Comparison of ENCODE assay signal across 20 mouse cellular contexts in the genomic region with DNA sequence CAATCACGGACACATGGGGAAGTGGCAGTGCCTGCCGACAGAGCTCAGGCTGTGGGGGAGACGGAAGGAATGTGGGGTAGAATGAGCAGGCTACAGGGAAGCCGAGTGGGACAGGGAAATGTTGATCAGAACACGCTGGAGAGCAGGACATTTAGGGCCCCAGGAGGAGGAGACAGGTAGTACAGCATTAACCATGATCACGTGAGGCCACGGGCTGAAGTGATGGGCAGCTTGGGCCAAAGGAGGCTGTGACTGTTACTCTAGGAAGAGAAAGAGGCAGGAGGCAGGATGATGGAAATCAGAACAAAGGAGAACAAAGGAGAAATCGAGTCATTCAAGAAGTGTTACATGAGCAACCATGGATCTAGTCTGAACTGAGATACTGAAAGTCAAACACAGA.
"Had no signal": no experiment of that assay in that cellular context is flagged by ENCODE, and none has a peak within 500 bp of the region (broad histone marks: within the 10 kb centered on the region; RNA-seq: fewer than 3 reads in every experiment).

No protein-coding gene starts in this region.

- H3K4me2 ChIP-seq: limb, embryonic 12.5 days; limb, embryonic 15.5 days; liver, embryonic 11.5 days; lung, embryonic 15.5 days; midbrain, embryonic 12.5 days; midbrain, embryonic 15.5 days; neural tube, embryonic 12.5 days; neural tube, embryonic 15.5 days; stomach, embryonic 15.5 days had no signal

- H3K9me3 ChIP-seq: limb, embryonic 12.5 days; limb, embryonic 15.5 days; lung, embryonic 15.5 days; midbrain, embryonic 12.5 days; midbrain, embryonic 15.5 days; neural tube, embryonic 12.5 days; neural tube, embryonic 15.5 days; stomach, embryonic 15.5 days had no signal

- DNase-seq: kidney, postnatal 14 days; left cerebral cortex, postnatal 4 days; liver, postnatal 0 days; lung, postnatal 10 days; lung, postnatal 36 days; right cerebral cortex, adult 18-20 months; right cerebral cortex, postnatal 14 days; spleen, adult 18-20 months; thymus, postnatal 25 days had no signal

- H3K4me1 ChIP-seq: limb, embryonic 12.5 days; limb, embryonic 15.5 days; lung, embryonic 15.5 days; midbrain, embryonic 12.5 days; midbrain, embryonic 15.5 days; neural tube, embryonic 15.5 days; stomach, embryonic 15.5 days had no signal

- H3K27me3 ChIP-seq: limb, embryonic 12.5 days; limb, embryonic 15.5 days; lung, embryonic 15.5 days; midbrain, embryonic 12.5 days; midbrain, embryonic 15.5 days; neural tube, embryonic 12.5 days; neural tube, embryonic 15.5 days; stomach, embryonic 15.5 days had no signal

- H3K27ac ChIP-seq: limb, embryonic 12.5 days; limb, embryonic 15.5 days; liver, embryonic 14.5 days; lung, embryonic 15.5 days; midbrain, embryonic 12.5 days; midbrain, embryonic 15.5 days; neural tube, embryonic 12.5 days; neural tube, embryonic 15.5 days; stomach, embryonic 15.5 days had no signal

- ATAC-seq: intestine, postnatal 0 days; liver, postnatal 0 days; midbrain, embryonic 15.5 days had no signal

- H3K9ac ChIP-seq: limb, embryonic 12.5 days; limb, embryonic 15.5 days; liver, embryonic 14.5 days; liver, postnatal 0 days; lung, embryonic 15.5 days; midbrain, embryonic 12.5 days; midbrain, embryonic 15.5 days; neural tube, embryonic 12.5 days; neural tube, embryonic 15.5 days; stomach, embryonic 15.5 days had no signal

- H3K4me3 ChIP-seq: limb, embryonic 12.5 days; limb, embryonic 15.5 days; lung, embryonic 15.5 days; midbrain, embryonic 12.5 days; midbrain, embryonic 15.5 days; neural tube, embryonic 12.5 days; neural tube, embryonic 15.5 days; stomach, embryonic 15.5 days had no signal
